Mouse (Mus musculus) forebrain, embryonic 15.5 days (tissue): ENCODE measurements around the gene Kcnab2. TPM values are rescaled to one million over a fixed set of nuclear protein-coding genes. Genes with fewer than 3 reads are reported as not detected.
A peak's percentile ranks its signal among the peaks of the same experiment; 100 is the strongest.

ENCODE experiments used
- ATAC-seq: fragments of 200-750 bp; cut with Nextera tagmentation; replicated peaks from 2 replicates; pipeline ENCODE4 v1.8.0; 2017; ENCODE audit warnings: mild to moderate bottlenecking, moderate TSS enrichment, moderate library complexity
- H3K27ac ChIP-seq: fragments of 300-500 bp; sonication (generic); replicated peaks from 2 replicates; pipeline ENCODE4 v1.5.1; 2015; ENCODE audit warnings: mild to moderate bottlenecking, inconsistent platforms
- H3K27me3 ChIP-seq: fragments of 300-500 bp; sonication (generic); 2 replicates; pipeline ENCODE4 v1.6.1; 2015; ENCODE audit warnings: inconsistent platforms
- H3K36me3 ChIP-seq: fragments of 300-500 bp; sonication (generic); 2 replicates; pipeline ENCODE4 v1.6.1; 2015; ENCODE audit warnings: mild to moderate bottlenecking, inconsistent platforms
- H3K4me1 ChIP-seq: fragments of 300-500 bp; sonication (generic); 2 replicates; pipeline ENCODE4 v1.6.1; 2015; ENCODE audit warnings: inconsistent platforms
- H3K4me2 ChIP-seq: fragments of 300-500 bp; sonication (generic); replicated peaks from 2 replicates; pipeline ENCODE4 v1.6.1; 2015; ENCODE audit warnings: mild to moderate bottlenecking, inconsistent platforms
- H3K4me3 ChIP-seq: fragments of 300-500 bp; sonication (generic); 2 replicates; pipeline ENCODE4 v1.5.1; 2015; ENCODE audit warnings: mild to moderate bottlenecking, inconsistent platforms
- H3K9ac ChIP-seq: fragments of 300-500 bp; sonication (generic); replicated peaks from 2 replicates; pipeline ENCODE4 v1.6.1; 2015; ENCODE audit warnings: mild to moderate bottlenecking, inconsistent platforms
- H3K9me3 ChIP-seq: fragments of 300-500 bp; sonication (generic); 2 replicates; pipeline ENCODE4 v1.6.1; 2016; ENCODE audit warnings: inconsistent platforms
- WGBS: fragments of 180-500 bp; shearing (Covaris S2); methylation state at CpG from one replicate; pipeline ENCODE4 v1.1.7; 2015; ENCODE audit warnings: mixed read lengths; 5-methylcytosine and 5-hydroxymethylcytosine counted together
- polyA plus RNA-seq: library from polyadenylated mRNA; unstranded; fragments of >200 nt; fragmentation: Nextera tagmentation; extraction: Ambion mirVana; gene quantifications from 2 replicates; pipeline ENCODE4 v1.2.1, GENCODE M21; 2015

Kcnab2 gene
- polyA plus RNA-seq, 1 experiment from 2014 or later = 17.2 TPM

DNA sequence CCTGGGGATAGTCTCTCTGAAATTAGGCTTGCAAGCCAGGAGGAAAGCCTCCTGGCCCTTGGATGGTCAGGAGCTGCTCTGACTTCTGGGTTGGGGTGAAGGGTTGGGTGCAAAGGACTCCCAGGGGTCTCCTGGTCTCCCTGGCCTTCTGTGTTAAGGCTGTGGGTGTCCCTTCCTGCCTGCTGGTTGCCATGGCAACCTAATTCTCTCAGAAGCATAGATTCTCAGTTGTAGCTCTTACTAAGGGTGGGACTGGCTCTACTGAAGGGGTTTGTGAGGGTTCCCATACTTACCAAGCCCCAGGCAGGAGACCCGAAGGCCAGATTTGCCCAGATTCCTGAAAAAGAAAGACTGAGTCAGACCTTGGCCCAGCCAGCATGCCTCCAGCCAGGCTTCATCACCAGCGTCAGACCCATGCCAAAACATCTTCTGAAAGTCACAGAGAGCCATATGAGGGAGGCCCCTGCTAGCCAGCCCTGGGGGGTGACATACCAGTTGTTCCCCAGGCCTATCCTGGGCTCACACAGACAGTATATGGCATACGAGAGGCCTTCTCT, 65.1 kb downstream of the Kcnab2 start:
- Histone ChIP-seq H3K27ac (no peak overlapping the region), H3K4me3 (no peak overlapping the region), H3K4me2 (no peak overlapping the region), H3K9me3 (no peaks in the 10 kb centered on the region), H3K27me3 (no peaks in the 10 kb centered on the region), H3K36me3 (no peaks in the 10 kb centered on the region), H3K9ac (no peak overlapping the region), H3K4me1 (peaks cover 5% of the 10 kb centered on the region; the same call in 1 of the 2 replicates)
- 74% methylated on average over 3 of the region's 3 CpGs for WGBS
- 0 out of 2 replicates have a peak, but pooled peaks have one; percentile 41 for ATAC-seq

DNA sequence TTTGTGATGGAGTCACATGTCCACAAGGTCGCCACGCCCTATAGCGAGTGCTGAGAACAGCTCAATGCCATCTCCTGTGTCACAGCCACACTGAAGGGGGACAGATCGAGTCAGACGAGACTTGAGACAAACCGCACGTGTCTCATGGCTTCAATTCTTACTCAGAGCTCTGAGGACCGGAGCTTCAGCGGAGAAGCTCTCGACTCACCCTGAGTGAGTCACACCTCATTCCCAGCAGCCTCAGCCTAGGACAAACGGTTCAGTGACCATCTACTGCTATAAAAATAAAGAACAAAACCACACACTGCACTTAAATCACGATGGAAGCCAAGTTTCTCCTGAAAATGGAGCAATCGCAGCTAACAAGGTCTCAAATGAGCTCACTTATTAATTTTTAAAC, 66.7 kb downstream of the Kcnab2 start:
- WGBS = 85% methylated on average over 13 of the region's 13 CpGs
- ATAC-seq = no peak

DNA sequence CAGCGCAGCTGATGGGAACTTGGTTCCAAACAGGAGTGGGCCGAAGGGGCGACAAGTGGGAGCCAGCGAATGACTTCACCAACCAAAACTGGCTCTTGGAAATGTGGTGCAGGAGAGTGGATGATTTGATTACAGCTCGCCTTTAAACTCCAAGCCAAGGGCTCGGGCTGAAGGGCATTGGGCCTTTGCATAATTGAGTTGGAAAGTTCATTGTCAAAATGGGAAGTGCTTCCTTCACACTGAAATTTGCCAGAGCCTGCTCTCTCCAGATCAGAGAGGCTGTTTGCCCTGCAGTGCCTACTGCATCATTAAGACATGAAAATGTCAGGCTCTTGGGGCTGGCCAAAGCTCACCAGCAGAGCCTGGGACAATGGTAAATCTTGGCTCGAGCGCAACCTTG, 71.1 kb downstream of the Kcnab2 start:
- Histone ChIP-seq H3K27ac (peak overlapping the region; percentile 79; the same call in 1 of the 2 replicates), H3K4me1 (peaks cover 32% of the 10 kb centered on the region), H3K9me3 (no peaks in the 10 kb centered on the region), H3K36me3 (no peaks in the 10 kb centered on the region), H3K27me3 (no peaks in the 10 kb centered on the region), H3K4me2 (no peak overlapping the region), H3K4me3 (no peak overlapping the region), H3K9ac (no peak overlapping the region)
- WGBS = 59% methylated on average over 8 of the region's 8 CpGs
- ATAC-seq = peak; percentile 26

More for the DNA sequence above, 66.7 kb downstream of the Kcnab2 start:
- no peaks in the 10 kb centered on the region for H3K27me3 ChIP-seq
- no peaks in the 10 kb centered on the region for H3K36me3 ChIP-seq
- no peak overlapping the region for H3K4me2 ChIP-seq
- H3K9me3 ChIP-seq = no peaks in the 10 kb centered on the region
- peaks cover 14% of the 10 kb centered on the region for H3K4me1 ChIP-seq
- H3K4me3 ChIP-seq = no peak overlapping the region
- H3K27ac ChIP-seq = no peak overlapping the region
- H3K9ac ChIP-seq = no peak overlapping the region

DNA sequence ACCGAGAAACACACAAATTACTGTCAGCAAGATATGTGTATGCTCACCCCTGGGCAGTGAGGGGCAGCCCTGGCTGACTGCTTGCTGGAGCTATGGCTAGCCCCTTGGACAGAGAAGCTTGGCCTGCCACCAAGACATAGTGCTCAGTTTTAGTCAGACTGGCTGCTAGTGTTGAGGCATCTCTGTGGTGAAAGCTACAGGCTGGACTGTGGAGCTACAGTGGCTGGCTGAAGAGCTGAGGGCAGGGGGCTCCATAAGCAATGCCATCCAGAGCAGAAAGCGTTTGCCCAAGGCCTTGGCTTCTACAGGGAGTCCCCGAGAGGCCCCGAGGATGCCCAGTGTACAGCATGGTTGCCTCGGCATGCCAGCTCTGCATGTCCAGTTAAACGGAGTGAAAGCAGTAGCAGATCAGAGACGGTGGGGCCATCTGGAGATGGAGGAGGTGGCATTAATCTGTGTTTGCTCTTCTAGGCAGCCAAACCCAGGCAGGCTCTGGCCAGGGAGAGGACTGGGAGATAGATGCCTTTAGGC, 71.9 kb downstream of the Kcnab2 start:
- peak overlapping the region; percentile 0; the same call in 1 of the 2 replicates for H3K4me2 ChIP-seq
- peaks cover 32% of the 10 kb centered on the region for H3K4me1 ChIP-seq
- no peak overlapping the region for H3K4me3 ChIP-seq
- 55% methylated on average over 7 of the region's 7 CpGs for WGBS
- H3K9ac ChIP-seq = peak overlapping the region; percentile 3; the same call in 1 of the 2 replicates
- no peaks in the 10 kb centered on the region for H3K9me3 ChIP-seq
- ATAC-seq = peak; percentile 17; the same call in 1 of the 2 replicates
- H3K27ac ChIP-seq = peak overlapping the region; percentile 79
- H3K36me3 ChIP-seq = no peaks in the 10 kb centered on the region
- H3K27me3 ChIP-seq = no peaks in the 10 kb centered on the region

DNA sequence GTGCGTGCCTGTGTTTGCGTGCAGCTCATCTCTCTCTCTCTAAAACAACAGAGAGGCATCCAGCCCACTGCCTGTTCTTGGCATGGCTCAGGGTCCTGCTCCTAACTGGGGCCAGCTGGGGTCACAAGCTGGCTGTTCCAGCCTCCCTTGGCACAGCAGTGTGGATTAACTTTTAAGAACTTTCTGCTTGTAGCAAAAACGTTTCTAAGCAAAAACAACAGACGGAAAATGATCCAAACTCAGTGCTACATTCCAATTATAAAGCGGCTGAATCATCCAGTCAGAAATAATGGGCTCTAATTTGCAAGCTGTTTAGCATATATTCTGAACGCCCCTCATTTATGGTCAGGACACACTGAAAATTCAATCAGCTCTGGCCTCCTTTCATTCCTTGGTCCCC, 72.5 kb downstream of the Kcnab2 start:
- ATAC-seq = peak; percentile 35; the same call in 1 of the 2 replicates
- H3K4me2 ChIP-seq = peak overlapping the region; percentile 0; the same call in 1 of the 2 replicates
- no peak overlapping the region for H3K4me3 ChIP-seq
- no peaks in the 10 kb centered on the region for H3K36me3 ChIP-seq
- no peaks in the 10 kb centered on the region for H3K27me3 ChIP-seq
- no peaks in the 10 kb centered on the region for H3K9me3 ChIP-seq
- WGBS = 18% methylated on average over 6 of the region's 6 CpGs
- peaks cover 32% of the 10 kb centered on the region for H3K4me1 ChIP-seq
- H3K27ac ChIP-seq = peak overlapping the region; percentile 79
- H3K9ac ChIP-seq = 0 out of 2 replicates have a peak overlapping the region, but pooled peaks have one; percentile 3

DNA sequence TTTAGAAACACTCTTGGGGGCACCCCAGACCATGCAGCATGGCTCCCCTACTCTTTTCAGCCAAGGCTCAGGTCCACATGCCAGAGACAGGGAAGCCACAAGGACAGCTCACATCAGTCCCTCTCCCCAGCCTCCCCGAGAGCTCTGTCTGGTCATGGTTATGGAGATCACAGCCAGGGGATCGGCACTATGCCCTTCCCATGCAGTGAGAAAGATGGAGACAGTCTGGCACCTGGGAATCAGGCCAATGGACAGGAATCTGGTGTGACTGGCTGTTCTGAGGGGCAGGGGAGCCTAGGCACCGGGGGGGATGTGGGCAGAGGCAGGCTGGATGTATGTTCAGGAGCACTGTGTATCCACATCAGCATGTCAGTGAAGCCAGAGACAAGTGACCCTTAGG, 78.7 kb downstream of the Kcnab2 start:
- Histone ChIP-seq H3K4me3 (no peak overlapping the region), H3K9me3 (no peaks in the 10 kb centered on the region), H3K4me2 (no peak overlapping the region), H3K36me3 (no peaks in the 10 kb centered on the region), H3K4me1 (peaks cover 3% of the 10 kb centered on the region), H3K9ac (no peak overlapping the region), H3K27me3 (no peaks in the 10 kb centered on the region), H3K27ac (no peak overlapping the region)
- WGBS = 71% methylated on average over 3 of the region's 3 CpGs
- no peak for ATAC-seq

DNA sequence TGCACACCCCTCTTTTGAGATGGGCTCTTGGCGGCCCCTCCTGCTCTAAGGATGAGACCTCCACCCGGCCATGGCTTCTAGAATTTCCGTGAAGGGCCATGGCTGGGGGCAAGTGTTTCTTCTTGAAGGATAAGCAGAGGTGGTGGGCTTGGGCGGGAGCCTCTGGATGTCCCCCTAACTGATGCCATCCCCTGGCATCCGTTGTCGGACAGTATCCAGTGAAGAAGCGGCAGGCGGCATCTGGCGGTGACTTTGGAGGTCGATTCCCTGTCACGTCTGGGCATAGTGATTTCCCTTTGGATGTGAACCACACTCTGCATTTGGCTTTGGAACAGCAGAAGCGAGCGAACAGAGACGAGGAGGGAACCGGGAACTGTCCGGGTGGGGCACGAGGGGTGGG, 85.0 kb downstream of the Kcnab2 start:
- no peaks in the 10 kb centered on the region for H3K9me3 ChIP-seq
- 87% methylated on average over 17 of the region's 17 CpGs for WGBS
- no peak overlapping the region for H3K27ac ChIP-seq
- H3K4me3 ChIP-seq = no peak overlapping the region
- ATAC-seq = no peak
- no peak overlapping the region for H3K4me2 ChIP-seq
- H3K9ac ChIP-seq = no peak overlapping the region
- H3K36me3 ChIP-seq = peaks cover 4% of the 10 kb centered on the region; the same call in 1 of the 2 replicates
- peaks cover 5% of the 10 kb centered on the region for H3K4me1 ChIP-seq
- H3K27me3 ChIP-seq = no peaks in the 10 kb centered on the region

DNA sequence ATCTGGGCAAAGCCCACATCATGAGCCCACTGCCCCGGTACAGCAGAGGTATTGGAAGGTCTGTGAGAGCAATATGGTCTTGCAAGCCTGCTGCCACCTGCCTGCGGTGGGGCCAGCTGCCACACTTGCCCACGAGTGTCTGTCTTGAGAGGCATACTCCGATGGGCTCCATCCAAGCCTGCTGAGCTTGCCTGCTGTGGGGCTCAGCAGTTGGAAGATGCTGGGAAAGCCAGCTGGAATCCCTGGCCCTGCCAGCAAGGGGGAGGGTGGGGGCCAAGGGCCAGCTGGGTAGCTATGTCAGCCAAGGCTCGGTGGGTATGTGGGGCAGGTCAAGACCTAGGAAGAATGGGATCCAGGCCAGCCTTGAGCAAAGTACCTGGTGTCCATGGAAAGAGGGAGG, 85.5 kb downstream of the Kcnab2 start:
- Histone ChIP-seq H3K36me3 (peaks cover 4% of the 10 kb centered on the region; the same call in 1 of the 2 replicates), H3K9me3 (no peaks in the 10 kb centered on the region), H3K4me3 (no peak overlapping the region), H3K4me2 (no peak overlapping the region), H3K9ac (no peak overlapping the region), H3K27ac (no peak overlapping the region), H3K27me3 (no peaks in the 10 kb centered on the region), H3K4me1 (peaks cover 5% of the 10 kb centered on the region)
- no peak for ATAC-seq
- 59% methylated on average over 5 of the region's 5 CpGs for WGBS

DNA sequence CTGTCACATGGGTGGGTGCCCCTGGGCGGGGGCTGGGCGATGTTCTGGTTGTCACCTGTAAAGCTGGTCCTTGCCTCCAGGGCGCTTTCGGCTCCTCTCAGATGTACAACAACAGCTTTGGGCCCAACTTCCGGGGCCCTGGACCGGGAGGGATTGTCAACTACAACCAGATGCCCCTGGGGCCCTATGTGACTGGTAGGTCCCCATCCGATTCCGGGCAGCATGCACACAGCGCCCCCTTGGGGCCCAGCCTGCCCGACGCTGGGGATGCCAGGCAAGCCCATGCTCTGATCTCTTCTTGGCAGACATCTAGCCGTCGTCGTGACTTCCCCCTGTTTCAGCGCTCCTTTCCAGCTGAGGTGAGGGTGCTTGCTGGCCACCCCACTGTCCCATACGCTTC, 92.0 kb downstream of the Kcnab2 start:
- Histone ChIP-seq H3K4me1 (no peaks in the 10 kb centered on the region), H3K27me3 (no peaks in the 10 kb centered on the region), H3K36me3 (peaks cover 11% of the 10 kb centered on the region; the same call in 1 of the 2 replicates), H3K4me2 (no peak overlapping the region), H3K9ac (no peak overlapping the region), H3K9me3 (no peaks in the 10 kb centered on the region), H3K4me3 (no peak overlapping the region), H3K27ac (no peak overlapping the region)
- WGBS = 61% methylated on average over 16 of the region's 16 CpGs
- no peak for ATAC-seq

DNA sequence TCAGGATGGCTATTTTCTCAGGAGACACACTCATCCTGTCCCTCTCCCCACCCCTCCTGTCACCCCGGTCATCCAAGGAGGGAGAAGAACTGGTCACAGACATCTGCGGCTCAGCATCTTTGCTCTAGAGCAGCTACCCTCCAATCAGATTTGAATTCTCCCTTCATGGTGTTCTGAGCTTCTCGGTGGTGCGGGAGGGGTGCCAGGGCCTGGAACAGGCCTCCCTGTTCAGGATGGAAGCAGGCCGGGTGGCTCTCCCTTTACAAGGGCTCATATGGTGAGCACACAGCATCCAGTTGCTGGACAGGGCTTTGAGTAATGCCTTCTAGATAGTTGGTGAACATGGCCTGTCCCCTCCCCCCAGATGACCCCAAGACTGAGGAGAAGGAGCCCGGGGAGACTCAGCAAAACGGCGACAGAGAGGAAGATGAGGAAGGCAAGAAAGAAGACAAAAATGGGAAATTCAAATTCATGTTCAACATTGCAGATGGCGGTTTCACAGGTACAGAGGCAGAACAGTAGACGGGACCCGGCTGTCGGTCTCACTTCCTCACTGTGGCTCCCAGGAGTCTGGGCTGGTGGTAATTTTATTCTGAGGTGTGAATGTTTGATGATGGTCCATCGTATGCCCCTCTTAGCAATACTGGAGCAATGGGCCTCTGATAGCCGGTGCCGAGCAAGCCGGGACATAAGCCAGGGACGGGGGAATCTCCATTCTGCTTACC, 95.0 kb downstream of the Kcnab2 start:
- H3K36me3 ChIP-seq = peaks cover 13% of the 10 kb centered on the region; the same call in 1 of the 2 replicates
- no peaks in the 10 kb centered on the region for H3K9me3 ChIP-seq
- no peaks in the 10 kb centered on the region for H3K27me3 ChIP-seq
- no peak overlapping the region for H3K27ac ChIP-seq
- H3K4me2 ChIP-seq = no peak overlapping the region
- H3K4me1 ChIP-seq = no peaks in the 10 kb centered on the region
- H3K4me3 ChIP-seq = no peak overlapping the region
- no peak for ATAC-seq
- no peak overlapping the region for H3K9ac ChIP-seq
- 86% methylated on average over 17 of the region's 17 CpGs for WGBS

DNA sequence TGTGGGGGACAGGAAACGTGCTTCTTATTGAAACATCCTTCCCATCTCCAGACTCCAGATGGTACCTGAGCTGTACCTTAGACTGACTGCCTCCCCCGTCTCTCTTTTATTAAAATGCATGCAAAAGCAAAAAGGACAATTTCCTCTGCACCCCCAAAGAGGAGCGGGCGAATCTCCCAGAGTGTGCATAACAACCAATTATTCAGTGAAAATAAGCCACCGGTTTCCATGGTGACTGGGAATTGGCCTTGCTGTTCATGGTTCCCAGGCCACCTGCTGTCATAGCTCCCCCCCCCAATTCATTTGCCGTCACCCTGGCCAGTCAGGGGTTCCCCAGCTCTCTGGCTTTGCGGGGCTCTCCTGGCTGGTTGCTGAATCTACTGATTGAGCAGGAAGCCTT, 112.4 kb downstream of the Kcnab2 start:
- Histone ChIP-seq H3K4me2 (no peak overlapping the region), H3K27me3 (0 out of 2 replicates have a peak, but pooled peaks cover 5% of the 10 kb centered on the region), H3K36me3 (peaks cover 3% of the 10 kb centered on the region; the same call in 1 of the 2 replicates), H3K4me3 (no peak overlapping the region), H3K9ac (no peak overlapping the region), H3K9me3 (no peaks in the 10 kb centered on the region), H3K27ac (peak overlapping the region; percentile 54), H3K4me1 (peaks cover 20% of the 10 kb centered on the region)
- 21% methylated on average over 7 of the region's 7 CpGs for WGBS
- ATAC-seq = no peak

DNA sequence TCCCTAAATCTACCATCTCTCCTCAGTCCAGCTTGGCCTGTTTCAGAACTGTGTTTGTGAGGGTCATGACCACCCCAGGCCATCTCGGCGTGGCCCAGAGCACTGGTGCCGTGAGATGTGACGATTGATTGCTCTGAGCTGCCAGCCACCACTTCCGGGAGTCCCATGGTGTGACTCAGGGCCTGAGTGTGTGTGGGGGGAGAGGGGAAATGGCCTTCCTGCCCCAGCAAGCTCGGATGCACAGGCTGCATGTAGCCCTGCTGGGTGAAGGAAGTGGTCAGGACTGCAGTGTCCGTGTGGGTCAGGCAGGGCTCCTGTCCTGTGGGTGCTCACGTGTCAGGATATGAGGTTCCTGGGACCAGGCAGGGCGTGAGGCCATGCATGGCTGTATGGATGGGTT, 115.5 kb downstream of the Kcnab2 start:
- WGBS = 85% methylated on average over 9 of the region's 9 CpGs

More for the DNA sequence above, 115.5 kb downstream of the Kcnab2 start:
- Histone ChIP-seq H3K4me2 (no peak overlapping the region), H3K9me3 (no peaks in the 10 kb centered on the region), H3K27me3 (0 out of 2 replicates have a peak, but pooled peaks cover 5% of the 10 kb centered on the region), H3K4me3 (no peak overlapping the region), H3K27ac (no peak overlapping the region), H3K4me1 (peaks cover 20% of the 10 kb centered on the region), H3K36me3 (peaks cover 3% of the 10 kb centered on the region; the same call in 1 of the 2 replicates), H3K9ac (no peak overlapping the region)
- ATAC-seq = no peak
